Mouse (Mus musculus) skeletal muscle tissue, adult 2 months (tissue): ENCODE measurements around the gene Vps29.
A peak's percentile ranks its signal among the peaks of the same experiment; 100 is the strongest.

ENCODE experiments used
- DNase-seq: peaks from one replicate; pipeline ENCODE4 v3.0.0-alpha.2; 2012; ENCODE audit warnings: low read depth, low spot score

Vps29 gene

GRCm38 (mm10) chr5:122399871-122400270 lies 45.7 kb downstream of the Vps29 start:
- no peak for DNase-seq

GRCm38 (mm10) chr5:122400628-122401302 lies 46.6 kb downstream of the Vps29 start:
- DNase-seq: peak; percentile 87

DNA sequence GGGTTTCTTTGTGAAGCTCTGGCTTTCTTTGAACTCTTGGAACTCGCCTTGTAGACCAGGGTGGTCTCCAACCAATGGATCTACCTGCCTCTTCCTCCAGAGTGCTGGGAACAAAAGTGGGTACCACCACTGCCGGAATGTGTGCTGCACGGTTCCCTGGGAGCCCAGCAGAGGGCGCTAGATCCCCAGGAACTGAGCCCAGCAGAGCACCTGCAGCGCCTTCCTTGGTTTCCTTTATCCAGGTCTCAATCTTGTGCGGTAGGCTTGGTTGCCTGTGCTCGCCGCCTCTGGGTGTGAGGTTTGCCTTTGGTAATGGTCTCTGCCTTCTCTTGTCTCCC lies 47.1 kb downstream of the Vps29 start:
- peak; percentile 36 for DNase-seq

DNA sequence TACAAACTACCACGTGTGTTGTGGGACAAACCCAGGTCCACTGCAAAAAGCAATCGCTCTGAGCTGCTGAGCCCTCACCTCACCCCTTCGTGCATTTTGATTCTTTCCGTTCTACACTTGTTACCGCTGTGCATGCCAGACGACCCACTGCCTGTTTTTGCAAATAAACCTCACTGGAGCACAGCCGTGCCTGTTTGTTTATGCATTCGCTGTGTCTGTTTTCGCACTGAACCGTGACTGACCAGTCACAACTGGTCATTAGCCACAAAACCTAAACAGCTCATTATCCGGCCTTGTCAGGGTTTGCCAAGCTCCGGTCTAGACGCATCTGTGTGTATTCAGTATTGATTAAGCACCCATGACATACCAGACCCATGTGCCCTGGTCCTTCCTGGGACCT lies 48.0 kb downstream of the Vps29 start:
- no peak for DNase-seq

- peak; percentile 58 for DNase-seq
These were observed 48.6 kb downstream of the Vps29 start for GRCm38 (mm10) chr5:122402772-122403171.

DNA sequence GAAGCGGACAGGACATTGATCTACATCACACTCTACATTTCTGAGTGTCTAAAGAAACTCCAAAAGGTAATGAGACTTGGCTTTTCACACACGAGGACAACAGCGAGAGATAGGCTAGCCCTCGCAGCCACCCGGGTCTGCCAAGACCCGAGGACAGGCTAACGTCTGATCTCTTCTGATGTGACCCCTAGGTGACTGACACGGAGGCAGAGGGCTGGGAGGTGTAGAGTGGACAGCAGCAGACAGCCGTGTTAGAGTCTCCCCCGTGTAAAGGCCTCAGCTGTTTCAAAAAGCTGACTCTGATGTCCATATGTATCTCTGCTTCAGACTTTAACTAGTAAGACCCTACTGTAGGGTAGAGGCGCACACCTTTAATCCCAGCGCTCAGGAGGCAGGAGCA lies 49.2 kb downstream of the Vps29 start:
- no peak for DNase-seq

- no peak for DNase-seq
These were observed 51.4 kb downstream of the Vps29 start for GRCm38 (mm10) chr5:122405537-122405936.

DNA sequence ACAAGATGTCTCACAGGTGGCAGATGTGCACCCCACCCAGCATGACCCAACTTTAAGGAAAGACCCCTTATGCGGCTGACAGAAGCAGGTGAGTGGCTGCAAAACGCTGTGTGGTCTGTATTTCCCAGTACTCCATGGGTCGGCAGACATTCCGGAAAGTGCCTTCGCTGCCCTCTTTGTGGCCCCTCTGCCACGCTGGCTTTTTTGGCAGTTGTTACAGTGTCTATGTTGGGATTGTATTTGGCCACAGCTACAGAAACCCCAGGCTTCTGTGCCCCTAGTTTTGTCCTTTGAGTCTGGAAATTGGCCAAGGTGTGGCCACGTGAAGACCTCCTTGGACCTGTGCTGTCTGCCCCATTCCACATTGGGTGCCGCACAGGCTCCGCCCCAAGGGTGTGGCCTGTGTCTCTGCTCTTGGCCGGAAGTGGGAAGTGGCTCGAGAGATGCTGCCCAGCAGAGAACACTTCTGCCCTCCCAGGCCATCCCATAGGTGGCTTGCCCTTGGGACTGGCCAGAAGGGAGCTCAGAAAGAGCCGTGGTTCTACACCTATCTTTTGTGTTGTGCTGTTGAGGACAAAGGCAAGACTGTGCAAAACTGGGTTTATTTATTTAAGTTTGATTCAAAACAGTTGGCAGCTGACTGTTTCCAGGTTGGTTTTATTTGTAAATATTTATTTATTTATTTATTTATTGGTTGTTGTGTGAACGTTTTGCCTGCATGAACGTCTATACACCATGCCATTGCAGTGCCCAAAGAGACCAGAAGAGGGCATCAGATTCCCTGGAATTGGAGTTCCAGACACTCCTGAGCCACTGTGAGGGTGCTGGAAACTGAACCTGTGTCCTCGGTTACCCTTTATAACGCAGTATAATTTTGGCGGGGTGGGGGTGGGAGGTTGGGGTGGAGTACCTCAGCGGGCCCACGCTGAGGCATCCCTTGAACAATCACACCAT lies 55.8 kb downstream of the Vps29 start:
- no peak for DNase-seq

- no peak for DNase-seq
These were observed 57.7 kb downstream of the Vps29 start for GRCm38 (mm10) chr5:122411892-122412291.

GRCm38 (mm10) chr5:122412826-122413225 lies 58.7 kb downstream of the Vps29 start:
- DNase-seq: peak; percentile 41

- DNase-seq: no peak
These were observed 60.2 kb downstream of the Vps29 start for GRCm38 (mm10) chr5:122414351-122414750.
